Mouse (Mus musculus) spleen, adult 2 months (tissue): ENCODE measurements around the gene Ggps1. TPM values are rescaled to one million over a fixed set of nuclear protein-coding genes. Genes with fewer than 3 reads are reported as not detected.
"Not testable (repeated sequence)": the region's sequence is repeated elsewhere in the genome, so short reads cannot be mapped to it uniquely, and the experiment has no call there.

Experiments
- DNase-seq, 2 experiments: peaks; one replicate each; pipeline versions ENCODE4 v3.0.0 to v3.0.0-alpha.2; 2012 to 2021; ENCODE audit warnings: low spot score in 2 of 2, low read depth in 1 of 2
- H3K27ac ChIP-seq: fragments of 200-500 bp; 2 replicates; pipeline ENCODE4 v1.5.1; 2012; ENCODE audit warnings: low read length, inconsistent platforms; ENCODE audit not compliant: insufficient read depth
- H3K27me3 ChIP-seq: fragments of 200-500 bp; 2 replicates; pipeline ENCODE4 v1.6.1; 2012; ENCODE audit warnings: mild to moderate bottlenecking, moderate library complexity, low read length, inconsistent platforms; ENCODE audit not compliant: control insufficient read depth, insufficient read depth
- H3K36me3 ChIP-seq: fragments of 200-500 bp; 2 replicates; pipeline ENCODE4 v1.6.1; 2012; ENCODE audit warnings: mild to moderate bottlenecking, low read length, inconsistent platforms; ENCODE audit not compliant: control insufficient read depth, insufficient read depth
- H3K4me1 ChIP-seq: fragments of 200-500 bp; 2 replicates; pipeline ENCODE4 v1.6.1; 2011; ENCODE audit warnings: inconsistent platforms; ENCODE audit not compliant: control insufficient read depth, insufficient read depth, insufficient read length
- H3K4me3 ChIP-seq: fragments of 200-500 bp; 2 replicates; pipeline ENCODE4 v1.5.1; 2011; ENCODE audit warnings: mild to moderate bottlenecking, inconsistent platforms; ENCODE audit not compliant: insufficient read depth, insufficient read length; ENCODE audit errors: extremely low read depth
- CTCF ChIP-seq: fragments of 200-500 bp; IDR thresholded peaks from 2 replicates; pipeline ENCODE4 v1.5.1; 2011; ENCODE audit warnings: mild to moderate bottlenecking, inconsistent platforms; ENCODE audit not compliant: insufficient read depth, insufficient read length, insufficient replicate concordance; ENCODE audit errors: extremely low read depth
- POLR2A ChIP-seq: fragments of 200-500 bp; IDR thresholded peaks from 2 replicates; pipeline ENCODE4 v1.6.1; 2011; ENCODE audit warnings: low read depth, low read length, inconsistent platforms
- WGBS: fragments of 180-500 bp; shearing (Covaris S2); methylation state at CpG from one replicate; pipeline ENCODE4 v1.1.7; 2018; 5-methylcytosine and 5-hydroxymethylcytosine counted together
- polyA plus RNA-seq: library from polyadenylated mRNA; depleted of rRNA; stranded (reverse); fragments of >200 nt; gene quantifications from 2 replicates; pipeline ENCODE4 v1.2.3, GENCODE M21; 2012

The Ggps1 gene
- polyA plus RNA-seq, 1 experiment: 8.4 TPM

- no peak for DNase-seq
- Histone ChIP-seq H3K36me3 (peaks cover 13% of the 10 kb centered on the region), H3K4me1 (no peaks in the 10 kb centered on the region), H3K27me3 (no peaks in the 10 kb centered on the region), H3K4me3 (no peak overlapping the region), H3K27ac (no peak overlapping the region)
- 91% methylated on average over 6 of the region's 6 CpGs for WGBS
- no peak for TF ChIP-seq POLR2A
- no peak for TF ChIP-seq CTCF
These were observed 37.0 kb downstream of the Ggps1 start for GRCm38 (mm10) chr13:14026154-14026820.

GRCm38 (mm10) chr13:14025554-14025953 is 37.7 kb downstream of the Ggps1 start:
- peaks cover 13% of the 10 kb centered on the region for H3K36me3 ChIP-seq
- no peak overlapping the region for H3K4me3 ChIP-seq
- TF ChIP-seq CTCF (no peak), POLR2A (no peak)
- 92% methylated on average over 6 of the region's 6 CpGs for WGBS
- no peak for DNase-seq
- H3K27ac ChIP-seq: no peak overlapping the region
- no peaks in the 10 kb centered on the region for H3K27me3 ChIP-seq
- no peaks in the 10 kb centered on the region for H3K4me1 ChIP-seq

GRCm38 (mm10) chr13:14021417-14021816 is 41.9 kb downstream of the Ggps1 start:
- H3K27ac ChIP-seq, H3K27me3 ChIP-seq, DNase-seq, H3K4me3 ChIP-seq, H3K4me1 ChIP-seq: not testable (repeated sequence)
- peaks cover 13% of the 10 kb centered on the region for H3K36me3 ChIP-seq
- whole genome bisulfite sequencing: 71% methylated on average over 11 of the region's 12 CpGs

- Histone ChIP-seq H3K4me1 (no peaks in the 10 kb centered on the region), H3K27me3 (no peaks in the 10 kb centered on the region), H3K4me3 (no peak overlapping the region), H3K27ac (no peak overlapping the region), H3K36me3 (peaks cover 13% of the 10 kb centered on the region)
- DNase-seq: no peak
- WGBS: 87% methylated on average over 3 of the region's 3 CpGs
- no peak for TF ChIP-seq CTCF
- TF ChIP-seq POLR2A: no peak
These were observed 44.4 kb downstream of the Ggps1 start for GRCm38 (mm10) chr13:14018852-14019251.

- no peak for DNase-seq
- Histone ChIP-seq H3K36me3 (peaks cover 13% of the 10 kb centered on the region), H3K27ac (no peak overlapping the region), H3K4me1 (no peaks in the 10 kb centered on the region), H3K4me3 (no peak overlapping the region), H3K27me3 (no peaks in the 10 kb centered on the region)
- no peak for TF ChIP-seq POLR2A
- TF ChIP-seq CTCF: no peak
These were observed 45.0 kb downstream of the Ggps1 start for GRCm38 (mm10) chr13:14018283-14018682.

- TF ChIP-seq CTCF: no peak
- no peak for TF ChIP-seq POLR2A
- Histone ChIP-seq H3K27ac (no peak overlapping the region), H3K4me3 (no peak overlapping the region), H3K27me3 (no peaks in the 10 kb centered on the region), H3K4me1 (no peaks in the 10 kb centered on the region; the same call in 1 of the 2 replicates), H3K36me3 (peaks cover 21% of the 10 kb centered on the region)
- DNase-seq: no peak
- 93% methylated on average over 6 of the region's 6 CpGs for WGBS
These were observed 47.7 kb downstream of the Ggps1 start for GRCm38 (mm10) chr13:14015609-14016008.

GRCm38 (mm10) chr13:14014540-14014939 is 48.7 kb downstream of the Ggps1 start:
- TF ChIP-seq POLR2A (no peak), CTCF (no peak)
- no peak overlapping the region for H3K4me3 ChIP-seq
- 96% methylated on average over 4 of the region's 4 CpGs for WGBS
- no peak overlapping the region for H3K27ac ChIP-seq
- H3K36me3 ChIP-seq: peaks cover 21% of the 10 kb centered on the region
- no peaks in the 10 kb centered on the region; the same call in 1 of the 2 replicates for H3K4me1 ChIP-seq
- no peaks in the 10 kb centered on the region for H3K27me3 ChIP-seq
- DNase-seq: no peak
